ENCODE assay signal across 25 mouse cellular contexts in genomic region chr19:21030971-21031370, GRCm38 (mm10).
"Had no signal": no experiment of that assay in that cellular context is flagged by ENCODE, and none has a peak within 500 bp of the region (broad histone marks: within the 10 kb centered on the region; RNA-seq: fewer than 3 reads in every experiment).

No protein-coding gene starts in this region.

- H3K4me1 ChIP-seq: heart, embryonic 13.5 days; heart, embryonic 15.5 days; hindbrain, embryonic 13.5 days; hindbrain, embryonic 15.5 days; limb, embryonic 10.5 days; limb, embryonic 12.5 days had no signal

- H3K36me3 ChIP-seq: heart, embryonic 13.5 days; heart, embryonic 15.5 days; hindbrain, embryonic 13.5 days; hindbrain, embryonic 15.5 days; kidney, embryonic 15.5 days; limb, embryonic 10.5 days; limb, embryonic 12.5 days had no signal

- H3K27ac ChIP-seq: heart, adult 2 months; heart, embryonic 13.5 days; heart, embryonic 15.5 days; hindbrain, embryonic 13.5 days; hindbrain, embryonic 15.5 days; hindbrain, postnatal 0 days; kidney, embryonic 15.5 days; kidney, postnatal 0 days; left cerebral cortex, adult 2 months; limb, embryonic 10.5 days; limb, embryonic 12.5 days had no signal

- H3K4me3 ChIP-seq: heart, adult 2 months; heart, embryonic 13.5 days; heart, embryonic 15.5 days; hindbrain, embryonic 13.5 days; hindbrain, embryonic 15.5 days; kidney, embryonic 15.5 days; left cerebral cortex, adult 2 months; limb, embryonic 10.5 days; limb, embryonic 12.5 days had no signal

- H3K27me3 ChIP-seq: heart, embryonic 13.5 days; heart, embryonic 15.5 days; hindbrain, embryonic 13.5 days; hindbrain, embryonic 15.5 days; kidney, embryonic 15.5 days; limb, embryonic 12.5 days had no signal

- H3K4me2 ChIP-seq: heart, embryonic 11.5 days; heart, embryonic 13.5 days; heart, embryonic 15.5 days; hindbrain, embryonic 13.5 days; hindbrain, embryonic 15.5 days; kidney, embryonic 15.5 days; limb, embryonic 12.5 days had no signal

- H3K9me3 ChIP-seq: heart, embryonic 13.5 days; heart, embryonic 15.5 days; hindbrain, embryonic 13.5 days; hindbrain, embryonic 15.5 days; kidney, embryonic 15.5 days; limb, embryonic 10.5 days; limb, embryonic 12.5 days had no signal

- DNase-seq: forebrain, postnatal 0 days; gastrocnemius, postnatal 10 days; gastrocnemius, postnatal 36 days; heart, adult 11 months; heart, adult 2 months; heart, postnatal 14 days; heart, postnatal 36 days; kidney, adult 11 months; kidney, adult 2 months; kidney, adult 9 months; kidney, postnatal 14 days; kidney, postnatal 36 days; liver had no signal

- H3K9ac ChIP-seq: forebrain, postnatal 0 days; heart, embryonic 13.5 days; heart, embryonic 15.5 days; hindbrain, embryonic 13.5 days; hindbrain, embryonic 15.5 days; kidney, embryonic 15.5 days; limb, embryonic 12.5 days had no signal

- ATAC-seq: forebrain, postnatal 0 days; hindbrain, postnatal 0 days; intestine, embryonic 16.5 days had no signal
